Mouse (Mus musculus): ENCODE measurements around the gene Tk1. TPM values are rescaled to one million over a fixed set of nuclear protein-coding genes. Genes with fewer than 3 reads are reported as not detected.
A peak's percentile ranks its signal among the peaks of the same experiment; 100 is the strongest.

Tk1 gene
- total and polyA plus RNA-seq, 3 experiments: 172 to 188 TPM; not detected in 1

GRCm38 (mm10) chr11:117870688-117871365 lies 44.9 kb upstream of the Tk1 start (continued):
- TF ChIP-seq TBP (IDR thresholded peaks at IDR 0.05; ENCODE audit: low read depth, low read length) (no peak), JUND (IDR thresholded peaks at IDR 0.05; ENCODE audit: low read depth, low read length) (no peak), HCFC1 (IDR thresholded peaks at IDR 0.05; ENCODE audit: low read depth, low read length) (no peak)

DNA sequence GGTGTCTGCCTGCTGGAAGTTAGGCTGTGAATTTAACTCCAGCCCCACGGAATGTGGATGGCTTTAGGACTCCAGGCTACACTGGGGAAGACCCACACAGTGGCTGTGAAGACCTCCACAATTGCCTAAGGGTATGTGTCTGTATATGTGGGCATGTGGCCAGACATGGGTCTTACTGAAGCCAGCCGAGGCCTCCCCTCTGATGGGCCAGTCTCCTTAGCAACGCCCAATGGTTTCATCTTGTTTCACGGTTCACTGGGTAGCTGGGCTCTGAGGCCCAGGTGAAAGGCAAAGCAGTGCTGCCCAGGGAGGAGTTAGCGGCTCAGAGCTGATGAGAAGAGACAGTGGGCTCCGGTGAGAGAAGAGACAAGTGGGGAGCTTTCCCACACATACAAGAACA lies 40.1 kb upstream of the Tk1 start:
- TF ChIP-seq CHD2 (IDR thresholded peaks at IDR 0.05; ENCODE audit: low read length) (no peak), TCF12 (IDR thresholded peaks at IDR 0.05; ENCODE audit: low read depth, low read length) (no peak), MAX (IDR thresholded peaks at IDR 0.05; ENCODE audit: low read length) (no peak), CTCF (IDR thresholded peaks at IDR 0.05 in 2 of 3, conservative IDR thresholded peaks at IDR 0.05 in 1 of 3; ENCODE audit: control insufficient read depth in 1 of 3, insufficient read depth in 1 of 3, low read depth in 2 of 3, low read length in 3 of 3, poor library complexity in 1 of 3, severe bottlenecking in 1 of 3) (no peak), CHD1 (IDR thresholded peaks at IDR 0.05; ENCODE audit: low read depth, low read length) (no peak), MAZ (IDR thresholded peaks at IDR 0.05; ENCODE audit: low read depth, low read length) (no peak), POLR2AphosphoS5 (IDR thresholded peaks at IDR 0.05; ENCODE audit: borderline replicate concordance, low read depth, low read length) (no peak), GATA1 (IDR thresholded peaks at IDR 0.05; ENCODE audit: low read depth, low read length) (no peak), MYB (IDR thresholded peaks at IDR 0.05; ENCODE audit: low read depth, low read length) (no peak), POLR2AphosphoS2 (IDR thresholded peaks at IDR 0.05; ENCODE audit: low read length) (no peak), MAFK (IDR thresholded peaks at IDR 0.05; ENCODE audit: borderline replicate concordance, low read depth, low read length) (no peak), MYC (IDR thresholded peaks at IDR 0.05; ENCODE audit: low read depth, low read length) (no peak), NELFE (IDR thresholded peaks at IDR 0.05; ENCODE audit: low read depth, low read length) (no peak), BHLHE40 (IDR thresholded peaks at IDR 0.05; ENCODE audit: borderline replicate concordance, low read depth, low read length) (no peak)
- no peaks in the 10 kb centered on the region for H3K4me1 ChIP-seq (ENCODE audit: control insufficient read depth in 1 of 2, insufficient read depth in 2 of 2, low read length in 2 of 2)
- H3K27ac ChIP-seq (ENCODE audit: control insufficient read depth, low read depth, low read length): no peak overlapping the region
- no peaks in the 10 kb centered on the region for H3K36me3 ChIP-seq (ENCODE audit: control insufficient read depth in 1 of 2, insufficient read depth in 2 of 2, low read length in 2 of 2)
- no peaks in the 10 kb centered on the region for H3K27me3 ChIP-seq (ENCODE audit: control insufficient read depth in 1 of 2, insufficient read depth in 2 of 2, low read length in 2 of 2)
- H3K9ac ChIP-seq (ENCODE audit: control insufficient read depth, low read depth, low read length, poor library complexity, severe bottlenecking): no peak overlapping the region
- no peak for DNase-seq (ENCODE audit: low read depth, low spot score)
- H3K79me2 ChIP-seq (ENCODE audit: control insufficient read depth, insufficient read depth, low read length, poor library complexity): no peaks in the 10 kb centered on the region
- no peaks in the 10 kb centered on the region for H3K9me3 ChIP-seq (replicated peaks; ENCODE audit: insufficient read depth, low read length)
- H3K4me3 ChIP-seq (ENCODE audit: control insufficient read depth in 1 of 2, insufficient read depth in 1 of 2, low read depth in 2 of 2, low read length in 2 of 2): no peak overlapping the region

GRCm38 (mm10) chr11:117864805-117865204 lies 38.9 kb upstream of the Tk1 start:
- no peaks in the 10 kb centered on the region for H3K79me2 ChIP-seq (ENCODE audit: control insufficient read depth, insufficient read depth, low read length, poor library complexity)
- H3K27ac ChIP-seq (ENCODE audit: control insufficient read depth, low read depth, low read length): no peak overlapping the region
- DNase-seq (ENCODE audit: low read depth, low spot score): peak; percentile 45
- H3K27me3 ChIP-seq (ENCODE audit: control insufficient read depth in 1 of 2, insufficient read depth in 2 of 2, low read length in 2 of 2): no peaks in the 10 kb centered on the region
- H3K36me3 ChIP-seq (ENCODE audit: control insufficient read depth in 1 of 2, insufficient read depth in 2 of 2, low read length in 2 of 2): no peaks in the 10 kb centered on the region
- no peak overlapping the region for H3K9ac ChIP-seq (ENCODE audit: control insufficient read depth, low read depth, low read length, poor library complexity, severe bottlenecking)
- no peaks in the 10 kb centered on the region for H3K9me3 ChIP-seq (replicated peaks; ENCODE audit: insufficient read depth, low read length)
- no peaks in the 10 kb centered on the region for H3K4me1 ChIP-seq (ENCODE audit: control insufficient read depth in 1 of 2, insufficient read depth in 2 of 2, low read length in 2 of 2)
- H3K4me3 ChIP-seq (ENCODE audit: control insufficient read depth in 1 of 2, insufficient read depth in 1 of 2, low read depth in 2 of 2, low read length in 2 of 2): no peak overlapping the region
- 0 out of 4 replicates have a peak, but pooled peaks of 1 of the 2 experiments have one; percentile 43 for TF ChIP-seq POLR2A (IDR thresholded peaks at IDR 0.05; ENCODE audit: control insufficient read depth in 1 of 2, insufficient read depth in 1 of 2, low read depth in 1 of 2, low read length in 2 of 2, poor library complexity in 1 of 2)
- TF ChIP-seq RCOR1 (IDR thresholded peaks at IDR 0.05; ENCODE audit: low read depth, low read length): no peak

Measured in MEL (cell line).